Mouse (Mus musculus) olfactory bulb, adult 2 months (tissue): ENCODE results near the gene Ccdc144b.

Experiments used
- CTCF ChIP-seq: fragments of 200-500 bp; IDR thresholded peaks from 2 replicates; pipeline ENCODE4 v1.5.1; 2012; ENCODE audit warnings: low read depth, mild to moderate bottlenecking, low read length, moderate library complexity; ENCODE audit not compliant: insufficient read depth
- POLR2A ChIP-seq: fragments of 200-500 bp; IDR thresholded peaks from 2 replicates; pipeline ENCODE4 v1.6.1; 2012; ENCODE audit warnings: mild to moderate bottlenecking, low read depth, low read length, moderate library complexity; ENCODE audit not compliant: insufficient read depth

DNA sequence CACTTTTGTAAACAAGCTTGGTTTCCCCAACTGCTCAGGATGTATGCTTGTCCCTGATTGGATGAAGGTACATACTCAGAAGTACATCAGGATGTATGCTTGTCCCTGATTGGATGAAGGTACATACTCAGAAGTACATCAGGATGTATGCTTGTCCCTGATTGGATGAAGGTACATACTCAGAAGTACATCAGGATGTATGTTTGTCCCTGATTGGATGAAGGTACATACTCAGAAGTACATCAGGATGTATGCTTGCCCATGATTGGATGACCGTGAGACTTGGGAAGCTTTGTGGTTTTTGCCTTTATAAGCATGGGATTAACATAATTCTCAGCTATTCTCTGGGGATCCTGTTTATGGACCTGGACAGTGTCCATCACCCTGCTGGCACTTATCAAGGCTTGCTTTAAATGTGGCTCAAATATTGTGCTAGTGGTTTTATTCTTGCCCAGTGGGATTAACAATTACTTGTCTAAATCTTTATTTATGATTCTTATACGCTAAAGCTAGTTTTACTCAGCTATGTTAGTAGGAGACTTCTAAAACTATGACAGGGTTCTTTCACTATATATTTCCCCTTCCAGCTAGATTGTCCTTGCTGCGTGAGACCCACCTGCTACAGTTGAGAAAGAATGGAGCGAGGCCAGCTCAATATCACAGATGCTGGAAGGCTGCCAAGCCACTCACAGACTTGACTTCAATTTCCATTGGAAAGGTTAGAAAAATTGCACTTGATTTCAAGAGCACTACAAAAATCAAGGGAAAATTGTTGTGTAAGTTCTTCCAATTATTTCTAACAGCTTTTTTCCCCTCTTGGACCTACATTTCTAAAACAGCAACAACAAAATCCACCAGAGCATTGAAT lies 49.1 kb downstream of the Ccdc144b start:
- TF ChIP-seq POLR2A, result no peak
- TF ChIP-seq CTCF, result no peak
